Mouse (Mus musculus): Measurements from ENCODE around the gene Sgcd. TPM values are rescaled to one million over a fixed set of nuclear protein-coding genes. Genes with fewer than 3 reads are reported as not detected.

Gene Sgcd
- polyA plus RNA-seq, 1 experiment from 2014 or later: 1.2 TPM

GRCm38 (mm10) chr11:47018139-47018538, 970.6 kb downstream of the Sgcd start:
- no peak overlapping the region for H3K9ac ChIP-seq (ENCODE audit: low read depth, low read length)
- no peaks in the 10 kb centered on the region for H3K36me3 ChIP-seq (ENCODE audit: control insufficient read depth, insufficient read depth)
- no peak for ATAC-seq
- no peak overlapping the region for H3K27ac ChIP-seq (ENCODE audit: low read depth, low read length)
- no peaks in the 10 kb centered on the region for H3K27me3 ChIP-seq (replicated peaks; ENCODE audit: control insufficient read depth, insufficient read depth, low read length)
- no peak overlapping the region for H3K4me2 ChIP-seq (replicated peaks; ENCODE audit: low read depth)
- H3K9me3 ChIP-seq (ENCODE audit: control insufficient read depth): no peaks in the 10 kb centered on the region
- 52% methylated on average over 2 of the region's 2 CpGs for WGBS
- TF ChIP-seq CTCF (IDR thresholded peaks at IDR 0.05; ENCODE audit: low read depth): no peak
- H3K4me3 ChIP-seq (ENCODE audit: low read depth, low read length): no peak overlapping the region
- no peaks in the 10 kb centered on the region for H3K4me1 ChIP-seq (replicated peaks; ENCODE audit: control insufficient read depth, insufficient read depth, low read length)

GRCm38 (mm10) chr11:47015683-47016082, 973.1 kb downstream of the Sgcd start:
- Histone ChIP-seq H3K9me3 (ENCODE audit: control insufficient read depth) (no peaks in the 10 kb centered on the region), H3K4me1 (replicated peaks; ENCODE audit: control insufficient read depth, insufficient read depth, low read length) (no peaks in the 10 kb centered on the region), H3K27ac (ENCODE audit: low read depth, low read length) (no peak overlapping the region), H3K4me2 (replicated peaks; ENCODE audit: low read depth) (no peak overlapping the region), H3K36me3 (ENCODE audit: control insufficient read depth, insufficient read depth) (no peaks in the 10 kb centered on the region), H3K9ac (ENCODE audit: low read depth, low read length) (no peak overlapping the region), H3K4me3 (ENCODE audit: low read depth, low read length) (no peak overlapping the region), H3K27me3 (replicated peaks; ENCODE audit: control insufficient read depth, insufficient read depth, low read length) (no peaks in the 10 kb centered on the region)
- WGBS: 70% methylated on average over 2 of the region's 2 CpGs
- ATAC-seq: no peak
- no peak for TF ChIP-seq CTCF (IDR thresholded peaks at IDR 0.05; ENCODE audit: low read depth)

- ATAC-seq: no peak
- H3K4me1 ChIP-seq (replicated peaks; ENCODE audit: control insufficient read depth, insufficient read depth, low read length): no peaks in the 10 kb centered on the region
- no peaks in the 10 kb centered on the region for H3K27me3 ChIP-seq (replicated peaks; ENCODE audit: control insufficient read depth, insufficient read depth, low read length)
- no peaks in the 10 kb centered on the region for H3K36me3 ChIP-seq (ENCODE audit: control insufficient read depth, insufficient read depth)
- no peak overlapping the region for H3K4me2 ChIP-seq (replicated peaks; ENCODE audit: low read depth)
- no peak for TF ChIP-seq CTCF (IDR thresholded peaks at IDR 0.05; ENCODE audit: low read depth)
- no peaks in the 10 kb centered on the region for H3K9me3 ChIP-seq (ENCODE audit: control insufficient read depth)
- no peak overlapping the region for H3K4me3 ChIP-seq (ENCODE audit: low read depth, low read length)
- no peak overlapping the region for H3K9ac ChIP-seq (ENCODE audit: low read depth, low read length)
- no peak overlapping the region for H3K27ac ChIP-seq (ENCODE audit: low read depth, low read length)
Measured at GRCm38 (mm10) chr11:47014278-47014677, 974.5 kb downstream of the Sgcd start.

- TF ChIP-seq CTCF (IDR thresholded peaks at IDR 0.05; ENCODE audit: low read depth): peak; percentile 36
- H3K4me1 ChIP-seq (replicated peaks; ENCODE audit: control insufficient read depth, insufficient read depth, low read length): no peaks in the 10 kb centered on the region
- no peak overlapping the region for H3K27ac ChIP-seq (ENCODE audit: low read depth, low read length)
- ATAC-seq: no peak
- no peaks in the 10 kb centered on the region for H3K27me3 ChIP-seq (replicated peaks; ENCODE audit: control insufficient read depth, insufficient read depth, low read length)
- no peak overlapping the region for H3K4me2 ChIP-seq (replicated peaks; ENCODE audit: low read depth)
- H3K36me3 ChIP-seq (ENCODE audit: control insufficient read depth, insufficient read depth): no peaks in the 10 kb centered on the region
- H3K9ac ChIP-seq (ENCODE audit: low read depth, low read length): no peak overlapping the region
- H3K4me3 ChIP-seq (ENCODE audit: low read depth, low read length): no peak overlapping the region
- no peaks in the 10 kb centered on the region for H3K9me3 ChIP-seq (ENCODE audit: control insufficient read depth)
Measured at GRCm38 (mm10) chr11:47010166-47010565, 978.6 kb downstream of the Sgcd start.

- H3K4me1 ChIP-seq (replicated peaks; ENCODE audit: control insufficient read depth, insufficient read depth, low read length): no peaks in the 10 kb centered on the region
- 49% methylated on average over 1 of the region's 1 CpGs for WGBS
- no peak overlapping the region for H3K27ac ChIP-seq (ENCODE audit: low read depth, low read length)
- no peak overlapping the region for H3K4me3 ChIP-seq (ENCODE audit: low read depth, low read length)
- no peak for ATAC-seq
- no peak for TF ChIP-seq CTCF (IDR thresholded peaks at IDR 0.05; ENCODE audit: low read depth)
- H3K9ac ChIP-seq (ENCODE audit: low read depth, low read length): no peak overlapping the region
- no peak overlapping the region for H3K4me2 ChIP-seq (replicated peaks; ENCODE audit: low read depth)
- no peaks in the 10 kb centered on the region for H3K27me3 ChIP-seq (replicated peaks; ENCODE audit: control insufficient read depth, insufficient read depth, low read length)
- H3K36me3 ChIP-seq (ENCODE audit: control insufficient read depth, insufficient read depth): no peaks in the 10 kb centered on the region
- no peaks in the 10 kb centered on the region for H3K9me3 ChIP-seq (ENCODE audit: control insufficient read depth)
Measured at GRCm38 (mm10) chr11:47005301-47005875, 983.4 kb downstream of the Sgcd start.

- TF ChIP-seq CTCF (IDR thresholded peaks at IDR 0.05; ENCODE audit: low read depth): no peak
- no peaks in the 10 kb centered on the region for H3K9me3 ChIP-seq (ENCODE audit: control insufficient read depth)
- H3K27me3 ChIP-seq (replicated peaks; ENCODE audit: control insufficient read depth, insufficient read depth, low read length): no peaks in the 10 kb centered on the region
- H3K27ac ChIP-seq (ENCODE audit: low read depth, low read length): no peak overlapping the region
- H3K36me3 ChIP-seq (ENCODE audit: control insufficient read depth, insufficient read depth): no peaks in the 10 kb centered on the region
- H3K4me2 ChIP-seq (replicated peaks; ENCODE audit: low read depth): no peak overlapping the region
- WGBS: 63% methylated on average over 4 of the region's 4 CpGs
- no peak overlapping the region for H3K9ac ChIP-seq (ENCODE audit: low read depth, low read length)
- no peak overlapping the region for H3K4me3 ChIP-seq (ENCODE audit: low read depth, low read length)
- no peak for ATAC-seq
- H3K4me1 ChIP-seq (replicated peaks; ENCODE audit: control insufficient read depth, insufficient read depth, low read length): no peaks in the 10 kb centered on the region
Measured at GRCm38 (mm10) chr11:46939311-46939710, 1049.5 kb downstream of the Sgcd start.

- H3K9ac ChIP-seq (ENCODE audit: low read depth, low read length): no peak overlapping the region
- H3K27ac ChIP-seq (ENCODE audit: low read depth, low read length): no peak overlapping the region
- H3K36me3 ChIP-seq (ENCODE audit: control insufficient read depth, insufficient read depth): no peaks in the 10 kb centered on the region
- WGBS: 58% methylated on average over 1 of the region's 1 CpGs
- no peaks in the 10 kb centered on the region for H3K9me3 ChIP-seq (ENCODE audit: control insufficient read depth)
- H3K4me2 ChIP-seq (replicated peaks; ENCODE audit: low read depth): no peak overlapping the region
- no peak for TF ChIP-seq CTCF (IDR thresholded peaks at IDR 0.05; ENCODE audit: low read depth)
- ATAC-seq: no peak
- H3K4me3 ChIP-seq (ENCODE audit: low read depth, low read length): no peak overlapping the region
- no peaks in the 10 kb centered on the region for H3K27me3 ChIP-seq (replicated peaks; ENCODE audit: control insufficient read depth, insufficient read depth, low read length)
- no peaks in the 10 kb centered on the region for H3K4me1 ChIP-seq (replicated peaks; ENCODE audit: control insufficient read depth, insufficient read depth, low read length)
Measured at GRCm38 (mm10) chr11:46924946-46925345, 1063.8 kb downstream of the Sgcd start.
